Mouse (Mus musculus) adrenal gland, postnatal 36 days (tissue): ENCODE measurements around the gene Wnk2. TPM values are rescaled to one million over a fixed set of nuclear protein-coding genes. Genes with fewer than 3 reads are reported as not detected.

ENCODE experiments used
- DNase-seq, 2 experiments: peaks; one replicate each; pipeline ENCODE4 v3.0.0; 2021; ENCODE audit warnings: mixed read lengths in 1 of 2
- long read RNA-seq, 2 experiments: library from polyadenylated mRNA; stranded (forward); transcript quantifications; one replicate each; pipeline ENCODE4 v2.0.0; 2021; ENCODE audit warnings: borderline sequencing depth in 2 of 2
- total RNA-seq, 2 experiments: library from RNA; stranded (reverse); gene quantifications; 2 replicates each; pipeline ENCODE4 v1.2.3; 2021

Wnk2 gene
- total RNA-seq, result 1 to 10 TPM; 2.0 TPM
- long read RNA-seq, experiment 1, partial matches to known transcripts, result 0 of 2 reads
- long read RNA-seq, experiment 1, other reads (novel, unspliced or antisense), result 2 of 2 reads
- long read RNA-seq, experiment 2, partial matches to known transcripts, result 2 of 5 reads
- long read RNA-seq, experiment 2, other reads (novel, unspliced or antisense), result 3 of 5 reads

DNA sequence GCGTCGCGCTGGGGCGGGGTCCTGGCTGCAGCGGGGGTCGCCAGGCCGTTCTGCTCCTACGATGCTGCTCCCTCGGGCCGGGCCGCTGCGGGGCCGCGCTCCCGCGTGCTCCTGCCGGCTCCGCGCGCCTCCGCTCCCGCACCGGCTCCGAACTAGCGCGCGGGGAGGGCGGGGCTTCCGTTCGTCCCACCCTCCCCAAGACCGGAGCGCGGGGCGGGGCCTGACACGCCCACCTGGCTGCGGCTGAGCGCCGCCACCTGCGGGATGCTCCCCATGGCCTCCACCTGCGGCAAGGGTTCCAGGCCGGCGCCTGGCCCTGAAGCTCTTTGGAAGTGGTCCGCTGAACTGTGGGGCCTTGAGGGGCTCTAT is at the start of gene Wnk2:
TSS of gene Wnk2 (minus strand) at position 157 of the 369 bp plus-strand sequence.
- DNase-seq, result peak; percentile 80 to 87

DNA sequence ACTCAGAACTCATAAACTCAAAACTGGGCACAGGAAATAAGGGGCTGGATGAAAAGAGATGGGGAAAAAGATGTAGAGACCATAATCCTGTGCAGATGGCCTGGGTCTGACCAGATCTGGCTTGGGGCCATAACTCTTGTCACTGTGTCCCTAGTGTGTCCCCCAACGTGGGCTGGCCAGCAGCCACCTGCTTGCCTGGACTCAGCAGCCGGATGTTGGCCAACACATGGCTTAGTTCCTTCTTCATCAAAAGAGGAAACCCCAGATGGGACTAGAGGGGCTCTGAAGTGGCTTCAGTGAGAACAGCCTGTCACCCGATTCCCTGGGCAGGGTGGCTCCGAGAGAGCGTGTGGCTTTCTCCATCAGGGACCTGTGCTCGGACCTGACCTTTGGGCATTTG is 49.0 kb upstream of the Wnk2 start:
- no peak for DNase-seq

DNA sequence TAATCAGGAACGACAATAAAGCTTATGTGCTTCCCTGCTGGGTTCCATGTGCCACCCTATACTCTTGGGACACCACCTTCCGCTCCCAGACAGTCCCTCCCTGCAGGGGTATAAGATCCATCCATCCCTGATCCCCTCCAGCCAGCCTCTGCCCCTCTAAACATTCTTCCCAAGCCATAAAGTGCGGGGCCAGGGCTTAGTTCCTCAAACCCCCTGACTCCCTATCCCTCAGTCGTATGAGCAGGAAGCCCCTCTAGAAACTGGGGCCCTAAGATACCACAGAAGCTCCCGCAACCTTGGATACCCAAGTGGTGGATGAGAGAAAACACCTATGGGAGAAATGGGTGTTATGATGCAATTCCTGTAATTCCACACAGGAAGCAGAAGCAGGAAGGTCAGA is 48.4 kb upstream of the Wnk2 start:
- no peak for DNase-seq

DNA sequence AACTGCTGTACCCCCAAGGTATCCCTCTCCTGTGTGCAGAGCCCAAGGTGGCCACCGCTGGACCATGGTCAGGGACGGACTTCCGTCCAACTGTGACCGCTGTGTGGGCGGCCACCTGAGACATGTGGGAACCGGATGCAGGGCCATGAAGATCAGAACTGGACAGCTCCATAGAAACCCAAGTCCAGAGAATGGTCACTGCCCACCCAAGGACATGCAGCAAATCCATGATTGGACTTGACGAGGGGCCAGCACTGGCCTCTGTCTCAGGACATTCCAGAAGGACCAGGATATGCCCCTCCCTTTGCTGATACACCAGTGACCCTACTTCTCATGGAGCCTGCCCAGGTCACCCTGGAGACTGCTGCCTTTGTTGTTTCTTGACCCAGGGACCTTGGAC is 47.8 kb upstream of the Wnk2 start:
- no peak for DNase-seq

DNA sequence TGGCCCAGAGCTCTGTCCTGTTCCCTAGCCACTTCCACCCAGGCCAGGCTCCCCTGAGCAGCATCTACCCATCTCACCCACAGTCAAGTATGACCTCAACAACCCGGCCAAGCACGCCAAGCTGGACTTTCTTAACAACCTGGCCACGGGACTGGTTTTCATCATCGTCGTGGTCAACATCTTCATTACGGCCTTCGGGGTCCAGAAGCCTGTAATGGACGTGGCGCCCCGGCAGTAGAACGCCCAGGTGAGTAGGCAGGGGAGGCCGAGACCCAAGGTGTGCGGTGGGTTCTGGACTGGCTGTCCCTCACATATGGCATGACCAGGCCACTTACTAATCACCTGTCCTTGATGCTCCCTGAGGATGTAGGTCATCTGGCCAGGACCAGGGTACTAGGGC is 47.0 kb upstream of the Wnk2 start:
- no peak for DNase-seq

DNA sequence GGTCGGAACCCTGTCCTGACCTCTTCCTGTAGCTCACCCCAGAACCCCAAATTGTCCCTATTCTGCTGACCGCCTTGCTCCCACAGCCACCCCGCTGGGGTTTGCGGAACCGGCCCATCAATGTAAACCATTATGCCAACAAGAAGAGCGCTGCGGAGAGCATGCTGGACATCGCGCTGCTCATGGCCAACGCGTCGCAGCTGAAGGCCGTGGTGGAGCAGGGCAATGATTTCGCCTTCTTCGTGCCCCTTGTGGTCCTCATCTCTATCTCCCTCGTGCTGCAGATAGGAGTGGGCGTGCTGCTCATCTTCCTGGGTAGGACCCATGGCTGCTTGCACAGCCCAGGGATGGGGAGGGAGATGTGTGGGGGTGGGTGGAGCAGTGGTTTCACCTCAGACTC is 45.8 kb upstream of the Wnk2 start:
- DNase-seq, result no peak

DNA sequence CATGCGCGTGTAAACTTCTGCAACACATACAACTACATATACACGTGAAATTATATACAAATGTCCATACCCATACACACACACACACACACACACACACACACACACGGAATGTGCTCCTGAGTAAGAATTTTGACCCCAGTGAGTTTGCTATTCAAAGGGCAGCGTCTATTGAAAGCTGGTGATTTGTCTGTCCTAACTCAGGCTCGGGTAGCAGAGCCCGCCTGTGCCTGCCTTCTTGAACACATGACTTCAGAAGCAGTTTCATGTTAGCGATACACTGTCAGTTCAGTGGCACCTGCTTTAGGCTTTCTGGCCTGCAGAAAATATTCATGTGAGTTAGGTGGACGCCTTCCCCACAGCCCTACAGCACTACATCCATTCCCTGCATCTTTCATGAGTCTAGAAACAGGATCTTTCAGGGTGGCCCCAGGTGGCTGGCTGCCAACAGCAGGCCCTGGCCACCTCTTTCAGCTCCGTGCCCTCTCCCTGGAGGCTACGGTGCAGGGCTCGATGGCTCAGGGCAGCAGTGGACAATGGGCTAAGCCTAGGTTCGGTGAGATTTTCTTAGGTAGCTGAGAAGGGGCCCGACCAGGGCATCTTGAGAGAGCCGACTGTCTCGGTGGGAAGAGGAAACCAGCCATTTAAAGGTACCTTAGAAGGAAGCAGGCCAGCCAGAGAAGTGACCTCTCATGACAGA is 44.5 kb upstream of the Wnk2 start:
- no peak for DNase-seq

DNA sequence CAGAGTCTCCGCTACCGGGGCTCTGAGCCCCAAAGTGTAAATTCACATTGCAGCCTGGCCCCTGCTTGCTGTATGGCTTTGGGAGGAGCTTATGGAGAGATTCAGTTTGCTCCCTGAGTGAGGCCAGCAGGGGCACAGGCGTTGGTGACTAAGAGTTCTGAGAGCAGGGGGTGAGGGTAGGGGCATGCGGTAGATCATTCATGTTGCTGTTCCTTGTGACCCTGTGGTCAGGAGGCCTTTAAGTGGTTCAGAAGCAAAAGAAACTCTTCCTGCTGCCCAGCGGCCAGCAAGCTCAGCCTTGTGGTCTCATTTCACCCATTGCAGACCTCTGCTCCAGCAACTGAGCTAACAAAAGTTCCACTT is 43.8 kb upstream of the Wnk2 start:
- no peak for DNase-seq

DNA sequence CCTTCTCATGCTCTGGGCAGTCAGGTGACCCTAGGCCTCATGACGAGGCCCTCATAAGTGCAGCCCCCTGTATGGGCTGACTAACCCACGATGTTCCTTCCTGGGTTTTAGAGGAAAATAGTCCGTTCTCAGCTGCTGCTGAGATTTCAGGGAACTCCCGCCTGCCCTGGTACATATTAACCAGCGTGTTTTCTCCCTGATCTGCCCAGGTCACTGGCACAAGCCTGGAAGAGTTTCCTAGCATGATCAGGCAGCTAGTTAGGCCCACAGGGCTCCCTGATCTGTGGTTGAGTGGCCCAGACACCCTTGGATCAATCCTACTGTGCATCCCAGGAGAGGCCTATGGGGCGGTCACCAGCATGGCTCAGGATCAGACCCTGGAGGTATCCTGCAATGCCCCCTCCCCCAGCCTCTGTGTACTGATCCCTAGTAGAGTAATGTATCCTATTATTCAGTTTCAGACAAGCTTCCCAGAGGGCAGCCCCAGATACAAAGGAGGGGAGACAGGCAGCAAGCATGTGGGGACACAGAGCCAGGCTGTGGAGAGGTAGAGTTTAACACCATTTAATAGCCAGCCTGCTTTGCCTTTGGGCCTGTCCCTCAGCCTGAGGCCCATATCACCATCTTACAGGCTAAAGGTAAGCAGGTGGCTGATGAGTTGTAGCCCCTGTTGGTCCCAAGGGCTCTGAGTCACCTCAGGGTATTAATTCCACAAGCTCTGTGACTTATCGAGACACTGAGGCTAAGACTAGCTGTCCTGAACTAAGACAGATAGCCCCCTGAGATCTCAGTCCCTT is 43.3 kb upstream of the Wnk2 start:
- no peak for DNase-seq

DNA sequence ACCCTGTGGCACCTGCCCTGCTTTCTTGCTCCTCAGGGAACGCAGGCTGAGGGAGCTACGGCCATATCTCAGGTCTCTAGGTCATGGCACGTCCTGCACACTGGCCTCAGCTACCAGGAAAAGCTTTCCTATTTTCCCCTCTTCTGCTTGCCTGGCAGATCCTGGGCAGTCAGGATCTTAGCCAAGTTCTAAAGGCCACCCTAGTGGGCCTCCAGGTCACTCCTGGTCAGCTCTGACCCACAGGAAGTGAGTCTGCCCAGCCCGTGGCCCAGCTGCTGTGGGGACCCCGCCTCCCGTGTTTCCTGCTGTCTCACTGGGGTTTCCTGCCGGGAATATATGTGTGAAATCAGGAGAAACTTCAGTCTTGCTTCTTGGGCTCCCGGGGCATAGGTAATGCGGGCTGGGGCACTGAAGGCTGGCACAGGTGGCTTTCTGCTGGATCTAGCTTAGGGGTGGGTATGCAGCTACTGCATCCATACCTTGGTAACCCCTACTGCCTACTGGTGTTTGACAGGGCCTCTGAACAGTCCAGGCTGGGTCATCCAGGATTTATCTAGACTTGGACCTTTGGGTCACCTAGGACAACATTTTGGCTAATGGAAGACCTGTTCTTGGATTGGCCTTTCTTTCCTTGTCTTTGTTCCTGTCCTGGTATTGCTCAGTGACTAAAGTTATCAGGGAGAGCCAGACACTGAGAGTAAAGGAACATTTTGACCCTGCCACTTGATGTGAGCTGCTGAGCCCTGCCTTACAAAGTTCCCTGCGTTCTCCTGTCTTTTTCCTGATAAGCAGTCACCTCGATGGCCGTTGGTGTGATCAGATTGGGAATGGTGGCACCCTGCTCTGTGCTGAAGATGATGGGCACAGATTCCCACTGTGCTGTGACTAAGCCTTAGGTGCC is 42.4 kb upstream of the Wnk2 start:
- peak; percentile 60 to 80 for DNase-seq

DNA sequence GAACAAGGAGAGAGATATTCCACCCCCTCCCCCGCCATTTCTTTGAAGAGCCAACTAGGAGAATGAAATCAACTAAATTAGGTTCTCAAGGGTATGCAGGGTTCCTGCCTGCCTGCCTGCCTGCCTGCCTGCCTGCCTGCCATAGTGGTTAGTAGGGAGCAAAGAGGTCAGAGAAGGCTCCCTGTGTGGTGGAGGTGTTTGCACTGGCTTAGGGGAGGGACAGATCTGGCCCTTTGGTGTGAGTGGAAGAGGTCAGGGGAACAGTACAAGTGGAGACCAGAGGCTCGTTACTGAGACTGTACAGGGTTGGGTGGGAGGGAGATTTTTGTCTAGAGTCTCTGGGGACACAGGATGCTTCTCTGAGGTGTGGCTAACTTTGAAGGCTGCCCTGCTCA is 41.1 kb upstream of the Wnk2 start:
- no peak for DNase-seq

DNA sequence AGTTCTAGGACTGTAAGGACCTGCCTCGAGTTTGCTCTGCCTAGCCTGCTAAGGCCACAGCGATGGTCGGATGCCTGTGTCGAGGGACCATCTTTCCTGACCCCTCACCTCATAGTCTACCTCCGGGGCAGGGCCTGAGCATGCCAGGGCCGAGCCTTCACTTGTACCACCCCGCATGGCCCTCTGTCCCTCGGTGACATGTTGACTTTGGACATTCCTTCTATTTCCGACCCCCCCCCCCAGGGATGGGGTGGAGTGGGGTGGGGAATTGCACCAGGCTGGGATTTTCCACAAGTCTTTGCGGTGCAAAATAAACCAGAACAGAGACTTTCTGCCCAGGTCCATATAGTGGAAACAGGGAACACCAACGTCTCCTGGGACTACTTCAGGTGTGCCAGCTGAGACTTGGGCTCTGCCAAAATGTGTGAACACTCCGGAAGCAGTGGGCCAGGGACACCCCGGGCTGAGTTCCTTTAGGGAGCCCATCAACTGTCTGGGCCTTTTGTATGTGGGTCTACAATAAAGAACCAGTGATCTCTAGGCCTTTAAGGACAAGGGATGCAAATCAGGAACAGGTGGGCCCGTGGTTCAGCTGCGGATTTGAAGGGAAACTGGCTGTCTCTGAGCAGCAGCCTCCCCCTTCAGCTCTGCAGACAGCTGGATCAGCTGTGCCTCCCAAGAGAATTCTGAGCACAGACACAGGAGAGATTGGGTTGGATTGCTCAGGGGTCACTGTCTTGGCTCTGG is 40.6 kb upstream of the Wnk2 start:
- peak in 1 of 2 experiments; percentile 34 for DNase-seq

DNA sequence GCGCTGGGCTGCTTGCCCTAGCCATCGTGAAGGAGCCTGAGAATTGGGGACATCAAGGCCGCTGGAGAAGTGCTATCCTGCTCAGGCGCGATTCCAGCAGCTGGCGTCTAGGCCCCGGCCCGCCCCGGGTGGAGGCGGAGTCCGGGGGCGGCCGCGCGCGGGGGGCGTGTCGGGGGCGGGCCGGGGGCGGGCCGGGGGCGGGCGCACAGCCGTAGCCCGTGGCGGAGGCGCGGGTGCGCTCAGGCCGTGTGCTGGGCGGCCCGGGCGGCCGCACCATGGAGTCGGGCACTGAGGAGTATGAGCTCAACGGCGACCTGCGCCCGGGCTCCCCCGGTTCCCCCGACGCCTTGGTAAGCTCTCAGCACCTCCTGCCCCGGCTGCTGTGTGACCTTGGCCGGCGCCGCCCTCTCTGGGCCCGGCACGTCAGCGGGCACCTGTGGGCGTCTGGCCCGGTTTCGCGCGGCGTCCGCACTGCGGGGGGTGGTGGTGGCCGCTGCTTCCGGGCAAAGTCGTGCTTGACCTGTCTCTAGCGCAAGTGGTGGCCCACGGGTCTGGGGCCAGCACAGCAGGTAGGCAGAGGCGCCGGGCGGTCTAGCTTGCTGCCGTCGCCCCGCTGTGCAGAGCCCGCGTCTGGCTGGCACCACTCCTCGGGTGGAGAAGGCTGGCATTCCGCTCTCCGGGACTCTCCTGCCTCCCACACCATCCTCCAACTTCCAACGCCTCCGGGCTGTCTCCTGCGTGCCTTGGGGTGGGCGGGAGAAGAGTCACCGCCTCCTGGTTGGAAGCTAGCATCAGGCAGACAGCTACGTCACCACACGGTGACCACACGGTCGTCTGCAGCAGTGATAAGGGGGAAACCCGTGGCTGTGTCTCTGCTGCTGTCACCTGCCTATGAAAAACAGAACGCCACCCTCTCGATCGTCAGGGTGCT is 39.7 kb upstream of the Wnk2 start, which contains the start of gene Ninj1:
TSS of gene Ninj1 (plus strand) at position 198 of the 931 bp plus-strand sequence.
- peak; percentile 91 to 93 for DNase-seq

DNA sequence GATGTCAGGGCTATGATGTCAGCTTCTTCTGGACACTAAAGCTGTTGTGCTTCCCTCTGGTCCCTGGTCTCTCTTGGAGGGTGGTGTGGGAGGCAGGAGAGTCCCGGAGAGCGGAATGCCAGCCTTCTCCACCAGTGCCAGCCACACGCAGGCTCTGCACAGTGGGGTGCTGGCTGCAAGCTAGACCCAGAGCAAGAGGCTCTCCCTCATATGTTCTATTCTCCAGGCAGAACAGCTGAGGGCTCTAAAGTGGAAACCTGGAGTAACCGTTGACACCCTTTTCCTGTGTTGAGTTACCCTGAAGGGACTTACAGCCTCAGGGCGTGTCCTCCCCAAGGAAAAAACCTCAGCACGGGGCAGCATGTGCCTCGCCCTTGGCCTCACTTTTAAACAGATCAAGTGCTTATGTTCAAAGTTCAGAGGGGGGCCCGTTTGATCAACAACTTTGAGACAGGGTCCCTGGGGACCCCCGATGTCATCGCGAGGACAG is 39.0 kb upstream of the Wnk2 start:
- DNase-seq, result no peak

DNA sequence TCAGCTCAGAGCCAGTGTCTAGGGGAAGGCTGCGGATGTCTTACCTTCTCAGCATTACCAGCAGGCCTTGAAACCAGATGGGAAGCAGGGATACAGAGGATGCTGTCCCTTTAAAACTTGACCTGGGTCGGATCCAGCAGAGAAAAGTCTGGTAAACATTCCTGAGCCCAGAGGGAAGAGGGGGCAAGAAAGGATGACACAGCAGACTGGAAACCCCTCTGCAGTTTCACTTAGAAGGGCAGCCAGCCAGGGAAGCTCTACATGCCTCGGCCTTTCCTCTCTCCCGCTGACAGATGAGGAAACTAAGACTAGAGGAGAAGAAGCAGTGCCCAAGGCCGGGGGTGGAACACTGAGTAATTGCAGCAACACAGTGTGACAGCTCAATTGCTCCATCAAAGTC is 35.8 kb upstream of the Wnk2 start:
- peak; percentile 36 to 58 for DNase-seq

DNA sequence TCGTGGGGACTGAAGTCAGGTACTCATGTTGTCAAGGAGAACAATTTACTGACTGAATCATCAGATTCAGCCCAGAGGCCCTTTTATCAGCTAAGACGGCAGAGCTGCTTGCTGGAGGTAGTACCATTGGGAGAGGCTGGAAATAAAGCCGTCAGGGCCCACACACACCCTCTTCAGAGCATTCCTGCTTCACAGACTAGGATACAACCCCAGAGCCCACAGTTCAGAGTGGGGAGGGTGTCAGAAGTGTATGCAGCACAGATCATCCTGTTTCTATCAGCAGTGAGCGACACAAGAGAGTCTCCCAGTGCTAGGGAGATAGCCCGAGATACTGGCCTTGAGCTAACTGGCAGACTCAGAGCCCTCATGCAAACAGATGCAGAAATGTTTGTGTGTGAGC is 35.3 kb upstream of the Wnk2 start:
- peak in 1 of 2 experiments; percentile 24 for DNase-seq

DNA sequence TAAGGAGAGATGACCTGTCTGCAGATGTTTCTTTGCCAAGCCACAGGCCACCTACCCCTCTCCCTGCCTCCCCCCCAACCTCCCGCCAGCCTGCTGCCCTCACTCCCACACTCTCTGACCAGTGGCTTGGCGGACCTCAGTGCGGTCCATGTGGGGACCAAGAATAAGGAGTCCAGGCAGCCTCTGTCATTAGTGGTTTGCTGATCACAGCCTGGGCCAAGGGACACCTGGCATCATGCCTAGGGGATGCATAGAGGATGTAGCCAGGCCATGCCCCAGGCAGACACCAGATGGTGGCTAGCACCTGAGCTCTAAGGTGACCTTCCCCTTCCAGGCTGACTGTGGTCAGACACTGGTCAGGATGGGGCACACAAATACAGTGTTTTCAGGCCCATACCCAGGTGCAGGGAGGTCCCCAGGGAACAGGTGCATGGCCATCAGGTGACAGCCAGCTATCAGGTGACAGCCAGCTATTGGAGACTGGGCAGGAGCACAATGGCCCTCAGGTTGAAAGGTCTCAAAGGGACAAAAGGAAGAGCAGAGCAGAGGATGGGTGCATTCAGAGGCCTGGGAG is 33.7 kb upstream of the Wnk2 start:
- DNase-seq, result no peak

DNA sequence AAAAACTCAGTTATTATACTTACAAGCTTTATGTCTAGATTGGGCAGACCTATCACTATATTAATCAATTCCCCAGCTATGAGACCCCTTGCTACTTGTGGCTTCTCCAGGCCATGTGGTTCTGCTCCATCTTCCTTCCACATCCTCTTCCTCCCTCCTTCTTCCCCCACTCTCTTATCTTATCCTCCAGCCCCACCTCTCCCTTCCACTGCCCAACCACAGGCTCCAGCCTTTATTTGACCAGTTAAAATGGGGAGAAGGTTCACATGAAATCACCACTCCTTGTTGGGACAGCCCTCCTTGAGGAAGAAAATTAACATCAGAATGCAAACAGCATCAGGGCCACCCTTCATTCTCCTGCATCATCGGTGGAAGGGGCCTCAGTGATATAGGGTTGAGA is 32.9 kb upstream of the Wnk2 start:
- DNase-seq, result no peak

DNA sequence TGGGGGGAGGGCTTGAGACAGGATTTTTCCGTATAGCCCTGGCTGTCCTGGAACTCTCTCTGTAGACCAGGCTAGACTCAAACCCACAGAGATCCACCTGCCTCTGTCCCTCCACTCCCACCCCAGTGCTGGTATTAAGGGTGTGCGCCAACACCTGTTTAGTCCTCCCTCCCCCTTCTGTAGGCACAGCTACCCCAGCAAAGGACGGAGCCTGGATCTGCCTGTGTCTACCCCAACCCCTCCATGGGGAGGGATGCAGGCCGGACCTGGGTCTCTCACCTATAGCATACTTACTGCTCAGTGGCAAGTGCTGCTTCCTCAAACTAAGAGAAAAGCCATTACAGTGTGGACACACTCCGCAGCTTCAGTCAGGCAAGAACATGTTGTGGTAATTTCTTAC is 32.5 kb upstream of the Wnk2 start:
- DNase-seq, result no peak
